Mouse (Mus musculus): Measurements from ENCODE around the gene Tmx2. TPM values are rescaled to one million over a fixed set of nuclear protein-coding genes. Genes with fewer than 3 reads are reported as not detected.
"Not testable (repeated sequence)": the region's sequence is repeated elsewhere in the genome, so short reads cannot be mapped to it uniquely, and the experiment has no call there.

Tmx2 gene
- 342 and 364 TPM in 2 replicates for polyA plus RNA-seq (2015; fragmentation: Nextera tagmentation; extraction: Ambion mirVana)

DNA sequence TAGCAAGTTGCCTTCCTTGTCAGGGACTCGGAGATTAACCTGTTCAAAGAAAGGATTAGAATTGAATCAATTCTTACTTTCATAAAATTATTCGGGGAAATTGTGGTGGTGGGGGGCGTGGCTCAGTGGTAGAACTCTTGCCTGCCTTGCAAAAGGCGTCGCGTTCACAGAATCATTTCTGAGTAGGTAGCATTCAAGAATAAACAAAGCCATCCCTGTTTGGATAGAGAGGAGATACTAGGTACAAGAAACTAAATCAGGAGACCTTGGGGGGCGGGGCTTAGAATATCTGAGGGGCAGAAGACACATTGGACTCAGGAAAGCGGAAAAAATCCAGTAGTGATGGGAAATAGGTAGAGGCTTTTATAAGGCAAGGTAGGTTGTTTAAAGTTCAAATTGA, at the start of gene Tmx2:
TSS of gene Tmx2 (minus strand) at position 125 of the 400 bp plus-strand sequence.
- Histone ChIP-seq H3K27ac (ENCODE audit: low read depth, low read length) (peak within 1 kb of the TSS; percentile 45), H3K4me3 (ENCODE audit: low read length) (peak within 1 kb of the TSS; percentile 71), H3K4me1 (ENCODE audit: control insufficient read depth, insufficient read depth, low read depth, low read length) (peaks cover 21% of the 10 kb centered on the region), H3K9me3 (ENCODE audit: control insufficient read depth, low read length) (no peaks in the 10 kb centered on the region), H3K9ac (ENCODE audit: low read depth, low read length) (peak within 1 kb of the TSS; percentile 73), H3K27me3 (replicated peaks; ENCODE audit: control insufficient read depth, insufficient read depth, low read length) (no peaks in the 10 kb centered on the region), H3K4me2 (ENCODE audit: low read length) (peak within 1 kb of the TSS; percentile 73), H3K36me3 (ENCODE audit: control insufficient read depth, insufficient read depth, low read length) (peaks cover 12% of the 10 kb centered on the region)
- no peak for ATAC-seq
- 19% methylated on average over 8 of the region's 8 CpGs for WGBS

DNA sequence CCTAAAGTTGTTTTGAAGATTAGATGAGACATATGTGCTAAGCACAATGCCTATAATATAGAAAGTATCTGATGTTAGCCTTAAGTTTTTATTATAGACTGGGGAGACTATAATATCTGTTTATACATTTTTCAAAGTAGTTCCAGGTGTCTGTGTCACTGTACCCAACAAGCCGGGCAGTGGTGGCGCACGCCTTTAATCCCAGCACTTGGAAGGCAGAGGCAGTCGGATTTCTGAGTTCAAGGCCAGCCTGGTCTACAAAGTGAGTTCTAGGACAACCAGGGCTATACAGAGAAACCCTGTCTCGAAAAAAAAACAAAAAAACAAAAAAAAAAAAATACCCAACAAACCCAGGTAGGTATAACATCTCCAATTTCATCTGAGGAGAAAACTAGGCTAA, 49.3 kb upstream of the Tmx2 start:
- not testable (repeated sequence) for ATAC-seq; H3K4me2 ChIP-seq (ENCODE audit: low read length); H3K9ac ChIP-seq (ENCODE audit: low read depth, low read length); H3K27ac ChIP-seq (ENCODE audit: low read depth, low read length); H3K4me3 ChIP-seq (ENCODE audit: low read length); H3K36me3 ChIP-seq (ENCODE audit: control insufficient read depth, insufficient read depth, low read length); H3K27me3 ChIP-seq (replicated peaks; ENCODE audit: control insufficient read depth, insufficient read depth, low read length); H3K9me3 ChIP-seq (ENCODE audit: control insufficient read depth, low read length)
- H3K4me1 ChIP-seq (ENCODE audit: control insufficient read depth, insufficient read depth, low read depth, low read length) = peaks cover 24% of the 10 kb centered on the region
- whole genome bisulfite sequencing = 84% methylated on average over 5 of the region's 5 CpGs

DNA sequence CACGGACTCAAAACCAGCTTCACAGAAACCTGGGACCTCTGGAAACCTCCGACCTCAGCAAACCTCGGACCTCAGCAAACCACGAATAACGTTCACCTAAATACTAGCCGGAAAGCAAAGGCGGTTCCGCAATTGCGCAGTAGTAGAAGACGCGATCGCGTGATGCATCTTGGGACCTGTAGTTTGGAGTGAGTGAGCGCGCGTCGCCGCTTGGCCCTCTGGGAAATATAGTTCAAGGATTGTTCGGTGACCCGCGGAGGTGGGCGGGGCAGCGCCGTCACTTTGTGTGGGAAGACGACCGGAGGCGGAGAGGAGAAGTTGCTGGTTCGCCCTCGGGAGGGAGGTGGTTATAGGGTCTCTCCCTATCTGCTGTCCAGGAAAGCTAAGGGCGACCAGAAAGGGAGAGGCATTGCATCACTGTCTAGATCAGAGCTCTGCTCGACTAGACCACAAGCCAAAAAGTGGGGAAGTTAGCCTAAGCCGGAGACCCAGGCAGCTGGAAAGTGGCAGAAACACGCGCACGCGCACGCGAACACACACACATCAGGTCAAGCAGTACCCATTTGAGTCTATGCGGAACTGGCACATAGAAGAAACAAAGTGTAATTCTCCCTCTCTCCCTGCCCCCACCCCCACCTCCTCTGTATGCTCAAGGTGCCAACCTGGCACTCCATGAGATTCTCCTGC, 48.4 kb upstream of the Tmx2 start, which contains the start of gene Clp1:
TSS of gene Clp1 (minus strand) at position 179 of the 687 bp plus-strand sequence.
- ATAC-seq = peak; percentile 97
- Histone ChIP-seq H3K27me3 (replicated peaks; ENCODE audit: control insufficient read depth, insufficient read depth, low read length) (no peaks in the 10 kb centered on the region), H3K27ac (ENCODE audit: low read depth, low read length) (peak within 1 kb of the TSS; percentile 63), H3K4me3 (ENCODE audit: low read length) (peak within 1 kb of the TSS; percentile 51), H3K4me1 (ENCODE audit: control insufficient read depth, insufficient read depth, low read depth, low read length) (peaks cover 23% of the 10 kb centered on the region), H3K9ac (ENCODE audit: low read depth, low read length) (peak within 1 kb of the TSS; percentile 55), H3K9me3 (ENCODE audit: control insufficient read depth, low read length) (no peaks in the 10 kb centered on the region), H3K4me2 (ENCODE audit: low read length) (peak within 1 kb of the TSS; percentile 94), H3K36me3 (ENCODE audit: control insufficient read depth, insufficient read depth, low read length) (peaks cover 8% of the 10 kb centered on the region)
- WGBS = under 1% methylated on average over 39 of the region's 39 CpGs

DNA sequence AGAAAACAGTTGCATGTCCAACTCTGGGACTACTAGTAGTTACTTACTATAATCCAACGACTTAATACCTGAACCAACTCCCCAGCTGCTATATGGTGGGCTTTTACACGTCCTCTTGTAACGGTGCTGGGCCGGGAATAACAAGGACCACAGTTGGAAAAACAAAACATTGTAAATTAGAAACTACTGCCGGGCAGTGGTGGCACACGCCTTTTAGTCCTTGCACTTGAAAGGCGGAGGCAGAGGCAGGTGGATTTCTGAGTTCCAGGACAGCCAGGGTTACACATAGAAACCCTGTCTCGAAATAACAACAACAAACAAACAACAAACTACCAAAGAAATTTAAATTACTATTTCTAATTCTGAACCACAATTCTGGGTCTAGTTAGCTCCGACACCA, 47.8 kb upstream of the Tmx2 start:
- Histone ChIP-seq H3K9me3 (ENCODE audit: control insufficient read depth, low read length) (no peaks in the 10 kb centered on the region), H3K9ac (ENCODE audit: low read depth, low read length) (peak overlapping the region; percentile 55), H3K27me3 (replicated peaks; ENCODE audit: control insufficient read depth, insufficient read depth, low read length) (no peaks in the 10 kb centered on the region), H3K4me1 (ENCODE audit: control insufficient read depth, insufficient read depth, low read depth, low read length) (peaks cover 23% of the 10 kb centered on the region), H3K4me3 (ENCODE audit: low read length) (peak overlapping the region; percentile 51), H3K27ac (ENCODE audit: low read depth, low read length) (0 out of 2 replicates have a peak overlapping the region, but pooled peaks have one; percentile 0), H3K4me2 (ENCODE audit: low read length) (peak overlapping the region; percentile 94), H3K36me3 (ENCODE audit: control insufficient read depth, insufficient read depth, low read length) (peaks cover 8% of the 10 kb centered on the region)
- ATAC-seq = peak; percentile 6
- 3% methylated on average over 9 of the region's 9 CpGs for WGBS

GRCm38 (mm10) chr2:84725770-84726169, 46.8 kb upstream of the Tmx2 start:
- WGBS = 95% methylated on average over 10 of the region's 10 CpGs
- Histone ChIP-seq H3K9me3 (ENCODE audit: control insufficient read depth, low read length) (no peaks in the 10 kb centered on the region), H3K27me3 (replicated peaks; ENCODE audit: control insufficient read depth, insufficient read depth, low read length) (no peaks in the 10 kb centered on the region), H3K4me1 (ENCODE audit: control insufficient read depth, insufficient read depth, low read depth, low read length) (peaks cover 23% of the 10 kb centered on the region), H3K9ac (ENCODE audit: low read depth, low read length) (no peak overlapping the region), H3K4me3 (ENCODE audit: low read length) (no peak overlapping the region), H3K36me3 (ENCODE audit: control insufficient read depth, insufficient read depth, low read length) (peaks cover 8% of the 10 kb centered on the region), H3K27ac (ENCODE audit: low read depth, low read length) (no peak overlapping the region), H3K4me2 (ENCODE audit: low read length) (no peak overlapping the region; the same call in 1 of the 2 replicates)
- ATAC-seq = no peak

GRCm38 (mm10) chr2:84723856-84724255, 44.9 kb upstream of the Tmx2 start:
- no peaks in the 10 kb centered on the region for H3K9me3 ChIP-seq (ENCODE audit: control insufficient read depth, low read length)
- no peak overlapping the region for H3K27ac ChIP-seq (ENCODE audit: low read depth, low read length)
- H3K27me3 ChIP-seq (replicated peaks; ENCODE audit: control insufficient read depth, insufficient read depth, low read length) = no peaks in the 10 kb centered on the region
- peaks cover 8% of the 10 kb centered on the region for H3K36me3 ChIP-seq (ENCODE audit: control insufficient read depth, insufficient read depth, low read length)
- no peak overlapping the region for H3K9ac ChIP-seq (ENCODE audit: low read depth, low read length)
- peaks cover 23% of the 10 kb centered on the region for H3K4me1 ChIP-seq (ENCODE audit: control insufficient read depth, insufficient read depth, low read depth, low read length)
- 97% methylated on average over 14 of the region's 14 CpGs for WGBS
- ATAC-seq = no peak
- H3K4me3 ChIP-seq (ENCODE audit: low read length) = no peak overlapping the region
- H3K4me2 ChIP-seq (ENCODE audit: low read length) = no peak overlapping the region

GRCm38 (mm10) chr2:84721182-84721581, 42.2 kb upstream of the Tmx2 start:
- H3K4me2 ChIP-seq (ENCODE audit: low read length) = no peak overlapping the region
- no peaks in the 10 kb centered on the region for H3K9me3 ChIP-seq (ENCODE audit: control insufficient read depth, low read length)
- peaks cover 20% of the 10 kb centered on the region for H3K4me1 ChIP-seq (ENCODE audit: control insufficient read depth, insufficient read depth, low read depth, low read length)
- peaks cover 8% of the 10 kb centered on the region for H3K36me3 ChIP-seq (ENCODE audit: control insufficient read depth, insufficient read depth, low read length)
- WGBS = 71% methylated on average over 3 of the region's 3 CpGs
- H3K27me3 ChIP-seq (replicated peaks; ENCODE audit: control insufficient read depth, insufficient read depth, low read length) = no peaks in the 10 kb centered on the region
- H3K9ac ChIP-seq (ENCODE audit: low read depth, low read length) = no peak overlapping the region
- ATAC-seq = no peak
- no peak overlapping the region for H3K27ac ChIP-seq (ENCODE audit: low read depth, low read length)
- no peak overlapping the region for H3K4me3 ChIP-seq (ENCODE audit: low read length)

- 89% methylated on average over 2 of the region's 2 CpGs for WGBS
- Histone ChIP-seq H3K4me3 (ENCODE audit: low read length) (no peak overlapping the region), H3K27me3 (replicated peaks; ENCODE audit: control insufficient read depth, insufficient read depth, low read length) (no peaks in the 10 kb centered on the region), H3K9ac (ENCODE audit: low read depth, low read length) (no peak overlapping the region), H3K27ac (ENCODE audit: low read depth, low read length) (no peak overlapping the region), H3K36me3 (ENCODE audit: control insufficient read depth, insufficient read depth, low read length) (peaks cover 8% of the 10 kb centered on the region), H3K9me3 (ENCODE audit: control insufficient read depth, low read length) (no peaks in the 10 kb centered on the region), H3K4me2 (ENCODE audit: low read length) (no peak overlapping the region), H3K4me1 (ENCODE audit: control insufficient read depth, insufficient read depth, low read depth, low read length) (peaks cover 15% of the 10 kb centered on the region)
- no peak for ATAC-seq
Measured at GRCm38 (mm10) chr2:84720718-84721117, 41.8 kb upstream of the Tmx2 start.

DNA sequence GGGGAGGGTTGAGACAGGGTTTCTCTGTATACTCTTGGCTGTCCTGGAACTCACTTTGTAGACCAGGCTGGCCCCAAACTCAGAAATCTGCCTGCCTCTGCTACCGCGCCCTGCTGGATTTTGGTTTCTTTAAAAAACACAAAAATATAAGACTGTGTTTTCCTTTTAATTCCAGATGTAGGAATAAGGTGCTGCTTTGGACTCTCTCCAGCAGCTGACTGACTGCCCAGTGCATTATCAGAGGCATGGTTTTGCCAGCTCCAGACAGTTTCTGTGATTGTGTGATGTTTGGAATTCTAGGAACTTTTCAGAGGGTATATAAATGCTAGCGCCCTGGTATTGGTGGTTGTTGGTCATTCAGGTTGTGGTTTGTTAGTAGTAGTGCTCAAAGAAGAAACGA, 38.4 kb upstream of the Tmx2 start:
- 94% methylated on average over 4 of the region's 4 CpGs for WGBS
- Histone ChIP-seq H3K4me1 (ENCODE audit: control insufficient read depth, insufficient read depth, low read depth, low read length) (peaks cover 12% of the 10 kb centered on the region), H3K4me3 (ENCODE audit: low read length) (no peak overlapping the region), H3K9me3 (ENCODE audit: control insufficient read depth, low read length) (no peaks in the 10 kb centered on the region), H3K9ac (ENCODE audit: low read depth, low read length) (no peak overlapping the region), H3K27ac (ENCODE audit: low read depth, low read length) (no peak overlapping the region), H3K36me3 (ENCODE audit: control insufficient read depth, insufficient read depth, low read length) (no peaks in the 10 kb centered on the region), H3K4me2 (ENCODE audit: low read length) (no peak overlapping the region), H3K27me3 (replicated peaks; ENCODE audit: control insufficient read depth, insufficient read depth, low read length) (no peaks in the 10 kb centered on the region)
- no peak for ATAC-seq

Measured in hindbrain, embryonic 16.5 days (tissue).